Mouse (Mus musculus) monocyte, adult 5-6 weeks (primary cell): Measurements from ENCODE around the gene Ccdc177. TPM values are rescaled to one million over a fixed set of nuclear protein-coding genes. Genes with fewer than 3 reads are reported as not detected.

Experiments used
- ATAC-seq: fragments of 153-309, 156-312 bp; replicated peaks from 2 replicates; pipeline ENCODE4 v1.8.0; 2017; ENCODE audit warnings: mild to moderate bottlenecking; ENCODE audit not compliant: low TSS enrichment, insufficient number of reproducible peaks, severe bottlenecking, poor library complexity, low FRiP score
- total RNA-seq: library from RNA; stranded (forward); fragments of 200-1000, 200-491, 200-594 nt; gene quantifications from 3 replicates; pipeline ENCODE4 v1.2.3, GENCODE M21; 2017

The Ccdc177 gene
- total RNA-seq, 1 experiment from 2014 or later, result not detected

DNA sequence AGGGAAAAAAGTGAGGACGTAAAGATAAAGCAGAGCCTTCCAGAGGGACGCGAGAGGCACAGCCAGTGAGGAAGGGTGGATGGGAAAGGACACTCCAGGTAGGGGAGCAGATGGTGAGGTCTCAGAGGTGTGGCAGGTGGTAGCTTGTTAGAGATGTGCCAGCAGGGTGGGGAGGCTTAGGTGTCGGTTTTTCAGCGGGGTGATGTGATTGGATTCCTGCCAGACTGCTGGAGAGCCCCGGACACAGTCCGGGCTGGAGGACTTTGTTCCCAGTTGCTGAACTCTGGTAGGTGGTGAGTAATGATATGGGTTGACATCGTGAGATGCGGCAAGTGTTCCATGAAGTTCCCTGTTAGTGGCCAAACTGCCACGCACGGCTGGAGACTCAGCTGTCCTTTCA is 27.1 kb upstream of the Ccdc177 start:
- no peak for ATAC-seq

DNA sequence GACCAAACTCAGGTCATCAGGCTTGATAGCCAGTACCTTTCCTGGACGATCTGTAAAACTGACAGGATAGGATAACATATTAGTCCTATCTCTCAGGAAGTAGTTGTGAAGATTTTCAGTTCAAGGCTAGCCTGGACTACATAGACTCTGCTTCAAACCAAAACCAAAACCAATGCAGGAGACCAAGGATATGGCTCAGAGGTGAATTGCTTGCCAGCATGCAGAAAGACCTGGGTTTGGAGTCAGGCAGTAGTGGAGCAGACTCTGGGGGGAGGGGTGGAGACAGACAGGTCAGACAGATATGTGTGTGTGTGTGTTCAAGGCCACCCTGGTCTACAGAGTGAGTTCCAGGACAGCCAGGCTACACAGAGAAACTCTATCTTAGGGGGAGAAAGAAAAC is 26.1 kb upstream of the Ccdc177 start:
- ATAC-seq, result no peak

DNA sequence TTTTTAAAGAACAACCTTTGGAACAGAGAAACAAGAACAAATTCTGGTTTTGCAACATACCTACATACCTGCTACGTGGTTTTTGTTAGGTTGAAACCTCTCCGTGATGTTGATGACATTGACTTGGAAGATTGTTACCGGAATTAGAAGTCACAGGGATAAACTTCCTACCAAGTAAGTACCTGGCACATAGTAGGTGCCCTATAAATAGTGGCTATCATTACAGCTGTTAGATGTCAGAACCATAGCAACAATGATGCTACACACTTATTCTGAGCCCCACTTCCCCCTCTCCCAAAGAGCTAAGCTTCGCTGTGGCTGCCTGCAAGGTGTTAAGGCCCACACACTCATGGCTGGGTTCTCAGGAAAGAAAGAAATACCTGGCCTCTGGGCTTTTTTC is 25.1 kb upstream of the Ccdc177 start:
- ATAC-seq, result no peak

DNA sequence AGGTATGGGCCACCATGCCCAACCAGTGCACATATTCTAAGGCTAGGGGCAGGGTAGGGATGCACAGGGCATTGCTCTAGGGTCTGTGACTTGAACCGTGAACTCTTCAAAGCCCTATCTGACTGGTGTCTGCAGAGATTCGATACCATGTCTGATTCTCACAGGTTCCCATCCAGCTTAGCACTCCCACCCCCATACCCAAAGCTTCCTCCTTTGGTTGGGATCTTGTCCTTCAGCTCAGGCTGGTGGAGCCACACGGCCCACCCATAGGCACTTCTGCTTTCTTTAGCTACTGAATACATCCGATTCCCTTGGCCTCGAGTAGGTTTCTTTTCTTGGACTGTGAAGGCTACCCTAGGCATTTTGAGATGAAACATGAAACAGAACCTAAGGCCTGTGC is 24.5 kb upstream of the Ccdc177 start:
- peak; percentile 84 for ATAC-seq

DNA sequence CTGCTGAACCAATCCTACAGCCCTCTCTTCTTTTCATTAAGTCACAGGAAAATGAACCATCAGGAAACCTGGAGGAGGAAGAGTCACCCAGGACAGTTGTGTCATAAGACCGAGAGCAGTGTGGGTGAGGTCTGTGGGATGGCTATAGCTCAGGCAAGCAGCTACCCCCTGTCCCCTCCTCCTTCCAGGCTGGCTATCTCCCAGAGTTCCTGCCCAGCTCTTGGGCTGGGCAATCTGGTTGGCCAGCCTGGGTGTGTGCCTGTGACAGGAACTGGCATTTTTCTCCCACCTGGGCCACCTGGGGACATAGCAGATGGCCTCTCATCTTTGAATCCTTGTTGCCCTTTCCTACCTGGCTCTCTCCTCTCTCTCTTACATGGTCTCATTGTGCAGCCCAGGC is 23.4 kb upstream of the Ccdc177 start:
- ATAC-seq, result no peak

DNA sequence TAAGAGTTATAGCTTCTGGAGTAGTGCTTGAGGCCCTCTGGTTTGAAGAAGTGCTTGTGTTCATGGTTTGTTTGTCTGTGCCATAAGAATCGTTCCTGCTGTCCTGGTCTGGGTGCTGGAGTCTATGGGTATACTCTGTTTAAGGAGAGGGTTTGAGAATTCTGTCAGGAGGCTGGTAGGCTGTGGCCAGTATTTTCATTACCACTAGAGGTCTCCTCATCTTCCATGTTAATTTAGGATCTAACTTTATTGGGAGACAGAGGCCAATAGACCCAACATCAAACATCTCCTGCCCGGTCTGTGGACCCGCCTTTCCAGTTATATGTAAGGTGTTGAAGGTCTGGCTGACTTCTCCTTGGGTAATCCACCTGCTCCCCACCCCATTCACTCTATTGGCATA is 22.4 kb upstream of the Ccdc177 start:
- no peak for ATAC-seq

DNA sequence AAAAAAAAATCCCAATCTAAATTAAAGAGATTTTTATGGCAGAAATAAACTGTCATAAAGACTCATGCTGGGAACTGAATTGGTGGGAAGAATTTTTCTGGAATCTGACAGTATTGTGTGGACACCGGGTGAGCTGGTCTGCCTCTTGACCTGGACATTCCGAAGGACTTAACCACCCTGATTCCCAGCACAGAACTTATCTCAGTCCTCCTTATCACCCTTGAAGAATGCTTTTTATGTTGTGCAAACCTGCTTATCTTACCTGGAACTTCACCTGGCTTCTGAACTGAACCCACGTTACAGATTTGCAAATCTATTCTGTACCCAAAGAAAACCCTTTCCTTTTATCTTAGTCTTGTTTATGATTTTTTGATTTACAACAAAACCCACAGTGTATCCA is 21.7 kb upstream of the Ccdc177 start:
- ATAC-seq, result no peak

DNA sequence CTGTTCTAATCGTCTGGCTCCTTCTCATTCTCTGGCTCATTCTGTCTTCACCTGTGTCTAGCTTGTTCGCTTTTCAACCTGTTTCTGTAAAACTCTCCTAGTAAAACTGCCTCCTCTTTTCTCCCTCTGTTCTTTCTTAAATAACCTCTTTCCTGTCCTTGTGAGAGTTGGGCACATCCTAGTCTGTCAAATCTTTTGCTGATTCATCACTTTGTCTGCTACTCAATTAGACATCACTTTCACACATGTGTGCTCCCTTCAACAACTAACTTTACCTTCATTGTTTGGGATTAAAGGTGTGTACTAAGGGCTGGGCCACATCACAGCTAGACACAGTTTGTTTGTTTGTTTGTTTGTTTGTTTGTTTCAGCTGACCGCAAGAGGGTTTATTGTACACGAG is 19.3 kb upstream of the Ccdc177 start:
- no peak for ATAC-seq

DNA sequence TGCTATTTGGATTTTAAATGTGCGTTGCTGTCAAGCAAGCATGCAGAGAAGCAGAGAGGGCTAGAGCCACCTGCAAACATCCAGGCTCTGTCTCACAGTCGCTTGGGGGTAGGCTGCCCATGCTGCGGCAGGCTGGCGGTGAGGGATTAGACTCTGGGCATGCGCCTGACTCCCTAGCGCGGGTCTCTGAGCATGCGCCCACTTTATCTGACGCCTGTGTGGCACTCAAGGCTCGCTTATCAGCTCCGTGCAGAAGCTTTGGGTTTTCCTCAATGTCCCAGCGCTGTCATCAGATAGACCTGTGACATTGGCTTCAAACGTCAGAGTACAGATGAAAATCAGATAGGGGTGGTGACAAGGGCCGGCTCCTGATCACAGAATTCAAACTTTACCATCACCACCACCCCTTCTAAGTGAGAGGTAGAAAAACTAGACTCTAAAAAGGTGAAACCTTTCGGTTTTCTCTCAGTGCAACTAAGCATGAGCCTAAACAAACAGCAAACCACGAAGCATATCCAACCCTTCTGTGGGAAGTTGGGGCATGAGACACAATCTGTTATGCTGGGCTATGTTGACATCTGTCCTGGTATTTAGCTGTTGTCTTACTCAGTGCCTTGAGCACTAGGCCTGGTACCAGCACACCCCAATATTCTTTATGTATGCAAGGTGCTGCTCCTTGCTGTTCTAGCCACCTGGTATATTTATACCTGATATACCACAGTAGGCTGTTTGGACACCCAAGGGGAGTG is 17.9 kb upstream of the Ccdc177 start:
- ATAC-seq, result peak; percentile 53; the same call in 1 of the 2 replicates

DNA sequence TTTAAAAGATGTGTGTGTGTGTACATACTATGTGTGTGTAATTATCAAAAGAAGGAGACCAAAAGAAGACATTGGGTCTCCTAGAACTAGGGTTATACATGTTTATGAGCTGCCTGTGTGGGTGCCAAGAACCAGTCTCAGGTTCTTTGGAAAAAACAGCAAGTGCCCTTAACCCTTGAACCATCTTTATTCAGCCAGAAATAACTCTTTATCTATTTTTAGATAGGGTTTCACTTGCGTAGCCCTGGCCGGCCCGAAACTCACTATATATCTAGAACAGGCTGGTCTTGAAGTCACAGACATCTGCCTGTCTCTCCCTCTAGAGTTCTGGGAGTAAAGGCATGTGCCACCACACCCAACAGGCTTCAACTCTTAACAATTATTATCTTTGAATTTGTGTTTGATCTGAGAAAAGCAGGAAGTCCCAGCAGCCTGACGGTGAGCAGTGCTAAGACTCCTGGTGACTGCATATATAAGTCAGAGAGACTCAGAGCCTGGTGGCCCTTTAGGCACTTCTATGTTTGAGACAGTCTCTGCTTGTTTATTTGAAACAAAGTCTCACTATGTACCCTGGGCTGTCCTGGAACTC is 15.7 kb upstream of the Ccdc177 start:
- ATAC-seq, result no peak

DNA sequence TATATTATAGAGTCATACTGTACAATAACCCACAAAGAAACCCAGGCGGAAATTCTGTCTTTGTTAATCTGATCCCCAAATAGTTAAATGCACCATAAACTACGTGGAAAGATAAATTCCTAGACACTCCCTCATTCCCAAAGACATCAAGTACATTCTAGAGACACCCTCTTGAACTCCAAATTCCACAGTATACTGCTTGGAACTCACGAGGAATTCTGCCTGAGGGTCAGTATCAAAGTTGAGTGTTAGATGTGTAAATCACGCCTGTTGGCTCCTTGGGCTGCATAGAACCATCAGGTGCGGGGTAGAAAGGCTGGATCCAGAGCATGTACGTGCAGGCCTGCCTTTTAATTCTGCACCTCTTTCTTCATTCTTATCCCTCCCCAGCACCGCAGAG is 14.3 kb upstream of the Ccdc177 start:
- ATAC-seq, result no peak

DNA sequence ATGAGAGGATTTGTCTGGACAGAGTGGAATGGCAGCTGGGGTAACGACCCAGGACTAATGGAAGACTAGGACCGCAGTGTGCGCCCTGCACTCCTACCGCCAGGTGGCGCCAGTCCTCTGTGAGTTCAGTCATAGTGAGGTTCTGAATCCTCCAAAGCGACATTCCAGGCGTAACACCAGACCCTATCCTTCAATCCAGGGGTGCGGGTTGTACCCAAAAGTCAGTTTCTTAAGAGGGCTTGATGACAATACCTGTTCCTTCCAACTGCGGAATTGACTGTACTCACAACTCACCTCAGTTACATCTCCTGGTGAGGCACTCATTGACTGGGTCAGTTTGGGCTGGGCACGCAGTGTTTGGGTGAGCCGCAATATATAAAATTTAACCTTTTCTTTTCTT is 9.2 kb upstream of the Ccdc177 start:
- peak; percentile 88 for ATAC-seq

DNA sequence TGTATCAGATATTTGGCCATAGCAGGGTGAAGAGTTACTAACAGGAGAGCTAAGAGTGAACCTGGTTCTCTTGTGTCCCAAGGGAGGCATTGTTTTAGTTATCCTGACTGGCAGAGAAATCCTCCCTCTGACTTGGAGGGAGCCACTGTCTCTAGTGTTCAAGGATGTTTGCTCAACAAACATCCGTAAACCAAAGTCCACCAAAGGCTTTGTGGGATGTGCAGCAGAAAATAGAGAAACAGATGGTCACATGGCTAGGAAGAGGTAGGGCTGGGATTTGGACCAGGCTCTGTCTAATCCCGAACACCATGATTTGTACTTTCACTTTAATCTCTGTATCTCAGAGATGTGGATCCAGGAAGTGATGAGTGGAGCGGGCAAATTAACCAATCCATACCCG is 3.6 kb upstream of the Ccdc177 start:
- no peak for ATAC-seq

DNA sequence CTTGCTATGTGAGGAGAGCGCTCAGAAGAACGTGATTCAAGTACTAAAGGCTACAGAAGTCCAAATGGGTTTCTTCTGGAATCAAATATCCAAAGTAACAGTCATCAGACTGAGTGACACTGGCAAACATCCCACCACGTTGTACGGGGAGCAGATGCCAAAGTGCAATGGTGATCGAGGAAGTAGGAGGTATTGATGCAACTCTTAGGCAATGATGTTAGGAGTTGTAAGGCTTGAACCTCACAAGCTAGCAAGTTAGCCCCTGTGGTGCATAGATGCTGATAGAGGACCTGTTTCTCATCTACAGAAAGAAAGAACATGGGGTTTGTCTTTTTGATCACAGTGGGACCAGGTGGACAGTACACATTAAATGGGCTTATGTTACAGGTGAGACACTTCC is 2.5 kb upstream of the Ccdc177 start:
- ATAC-seq, result no peak

DNA sequence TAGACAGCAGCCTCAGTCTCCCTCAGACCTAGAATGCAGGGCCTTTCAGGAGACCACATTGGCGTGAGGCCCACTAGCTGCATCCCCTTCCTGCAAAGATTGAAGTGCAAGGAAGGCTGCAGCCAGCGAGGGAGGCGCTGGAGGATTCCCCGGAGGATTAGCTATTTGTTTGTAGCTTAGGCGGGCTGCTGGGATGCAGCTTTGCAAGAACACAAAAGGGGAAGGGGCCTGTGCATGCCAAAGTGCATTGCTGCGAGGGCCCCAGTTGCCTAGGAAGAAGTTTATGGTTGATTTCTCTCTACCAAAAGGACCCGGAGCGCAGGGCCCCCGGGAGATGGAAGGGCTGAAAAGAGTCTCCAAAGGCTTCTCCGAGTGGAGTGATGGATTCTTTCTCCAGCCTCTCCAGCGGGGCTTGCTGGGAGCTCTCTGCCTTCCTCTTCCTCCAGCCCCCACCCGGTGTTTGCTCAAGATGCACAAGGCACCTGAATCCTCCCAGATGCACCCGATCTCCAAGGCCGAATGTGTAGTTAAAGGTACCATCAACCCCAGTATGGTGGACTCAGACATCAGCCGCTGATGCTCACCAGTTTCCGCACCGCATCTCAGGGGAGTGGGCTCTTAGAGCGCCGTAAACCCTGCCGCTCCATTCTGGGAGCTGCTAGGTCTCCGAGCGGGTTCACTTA is 633 bp downstream of the Ccdc177 start:
- no peak for ATAC-seq

DNA sequence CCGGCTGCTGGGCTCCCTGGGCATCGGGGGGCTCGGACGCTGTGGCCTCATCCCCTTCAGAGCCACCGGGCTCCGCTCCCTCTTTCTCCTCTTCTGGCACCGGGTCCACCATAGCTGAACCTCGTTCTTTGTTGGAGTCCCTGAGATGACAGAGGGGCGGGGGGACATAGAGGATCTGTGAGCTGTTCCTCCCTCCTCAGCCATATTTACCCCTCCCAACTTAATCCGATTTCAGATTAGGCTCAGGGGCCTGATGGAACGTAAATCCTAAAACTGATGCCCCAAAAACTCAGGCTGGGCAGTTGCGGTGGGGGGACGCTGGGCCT is 1.1 kb downstream of the Ccdc177 start:
- no peak for ATAC-seq

DNA sequence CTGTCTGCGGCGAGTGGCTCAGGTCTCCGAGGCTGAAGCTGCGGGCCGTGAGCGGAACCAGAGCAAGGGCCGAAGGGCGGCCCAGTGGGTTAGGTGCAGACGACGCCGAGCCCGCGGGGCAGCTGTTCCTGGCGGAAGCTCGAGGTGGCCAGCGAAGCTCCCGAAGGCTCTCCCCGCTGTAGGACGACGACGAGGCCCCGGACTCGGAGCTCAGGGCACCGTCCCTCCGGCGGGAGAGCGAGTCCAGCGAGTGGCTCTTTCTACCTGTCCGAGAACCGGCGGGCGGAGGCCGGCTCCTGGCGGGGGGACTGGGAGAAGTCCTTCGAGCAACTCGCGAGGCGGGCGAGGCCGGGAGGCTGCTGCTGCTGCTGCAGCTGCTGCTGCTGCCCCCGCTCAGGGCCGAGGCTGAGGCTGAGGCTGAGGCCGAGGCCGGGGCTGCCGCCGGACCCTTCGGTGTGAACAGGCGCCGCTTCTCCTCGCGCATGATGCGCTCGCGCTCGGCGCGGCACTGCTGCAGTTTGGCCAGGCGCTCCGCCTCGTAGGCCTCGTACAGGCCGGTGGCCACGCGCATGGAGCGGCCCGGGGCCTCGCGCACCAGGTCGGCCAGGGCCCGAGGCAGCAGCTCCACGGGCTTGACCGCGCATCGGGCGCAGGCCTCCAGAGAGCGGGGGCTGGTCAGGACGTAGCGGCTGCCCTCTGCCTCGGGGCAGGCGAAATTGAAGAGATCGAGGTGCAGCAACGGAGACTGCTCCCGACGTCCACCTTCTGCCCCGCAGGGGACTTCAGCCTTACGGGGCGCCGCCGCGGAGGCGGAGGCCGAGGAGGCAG is 1.7 kb downstream of the Ccdc177 start:
- no peak for ATAC-seq

DNA sequence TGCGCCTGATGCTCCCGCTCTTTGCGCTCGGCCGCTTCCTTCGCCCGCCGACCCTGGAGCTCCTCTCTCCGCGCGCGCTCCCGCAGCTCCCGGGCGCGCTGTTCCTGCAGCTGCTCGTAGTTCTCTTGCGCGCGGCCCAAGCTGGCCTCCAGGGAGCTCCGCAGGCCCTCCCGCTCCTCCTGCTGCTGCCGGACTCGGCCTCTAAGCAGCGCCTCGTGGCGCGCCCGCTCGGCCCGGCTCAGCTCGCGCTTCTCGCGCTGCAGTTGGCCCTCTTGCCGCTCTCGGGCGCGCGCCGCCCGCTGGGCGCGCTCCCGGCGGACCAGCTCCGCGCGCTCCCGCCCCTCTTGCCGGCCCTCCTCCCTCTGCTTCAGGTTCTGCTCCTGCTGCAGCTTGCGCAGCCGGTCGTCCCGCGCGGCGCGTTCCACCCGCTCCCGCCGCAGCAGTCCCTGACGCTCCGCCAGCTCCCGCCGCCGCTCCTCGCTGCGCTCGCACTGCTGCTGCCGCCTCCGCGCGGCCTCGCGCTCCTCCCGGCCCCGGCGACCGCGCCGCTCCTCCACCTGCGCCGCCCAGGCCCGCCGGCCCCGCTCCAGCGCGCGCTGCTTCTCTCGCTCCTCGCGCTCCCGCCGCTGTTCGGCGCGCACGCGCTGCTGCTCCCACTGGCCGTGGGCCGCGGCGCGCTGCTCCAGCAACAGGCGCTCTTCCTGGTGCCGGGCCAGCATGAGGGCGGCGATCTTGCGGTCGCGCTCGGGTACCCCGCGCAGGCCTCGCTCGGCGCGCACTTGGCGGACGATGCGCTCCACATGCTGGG is 2.5 kb downstream of the Ccdc177 start:
- ATAC-seq, result no peak

DNA sequence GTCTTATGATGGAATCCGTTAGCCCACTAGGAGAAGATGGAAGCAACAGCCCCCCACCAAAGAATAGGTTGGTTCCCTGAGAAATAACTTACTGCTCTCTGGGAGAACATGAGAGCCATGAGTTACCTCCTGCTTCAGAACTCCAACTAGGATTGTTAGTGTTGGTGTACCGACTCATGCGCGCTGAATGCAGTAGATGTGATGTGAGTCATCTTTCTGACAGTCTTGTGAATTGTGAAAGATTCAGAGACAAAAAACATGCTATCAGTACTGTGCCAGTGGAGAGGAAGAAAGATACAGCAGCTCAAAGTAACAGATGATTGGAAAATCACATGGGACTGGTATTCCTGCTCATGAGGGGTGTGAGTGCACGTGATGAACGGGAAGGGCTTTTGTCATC is 8.9 kb downstream of the Ccdc177 start:
- no peak for ATAC-seq
